Mouse (Mus musculus): ENCODE measurements around the gene Runx2. TPM values are rescaled to one million over a fixed set of nuclear protein-coding genes. Genes with fewer than 3 reads are reported as not detected.

Gene Runx2
- total RNA-seq, 2 experiments from 2014 or later = 7.1 to 8.9 TPM

- intact Hi-C loops (cut with DNase I) = loop anchor here (5.0 kb wide), 1 partner anchor 88 kb away; no protein-coding TSS in a partner anchor
Measured at GRCm38 (mm10) chr17:44609897-44610641, 204.5 kb downstream of the Runx2 start.

GRCm38 (mm10) chr17:44609356-44609755 is 205.2 kb downstream of the Runx2 start:
- intact Hi-C loops (cut with DNase I) = no loop called here
- DNase-seq (ENCODE audit: low spot score in 2 of 2) = no peak

More at GRCm38 (mm10) chr17:44609897-44610641, 204.5 kb downstream of the Runx2 start:
- no peak for DNase-seq (ENCODE audit: low spot score in 2 of 2)

GRCm38 (mm10) chr17:44608907-44609306 is 205.7 kb downstream of the Runx2 start:
- intact Hi-C loops (cut with DNase I) = no loop called here
- DNase-seq (ENCODE audit: low spot score in 2 of 2) = no peak

- no peak for DNase-seq (ENCODE audit: low spot score in 2 of 2)
- intact Hi-C loops (cut with DNase I) = no loop called here
Measured at GRCm38 (mm10) chr17:44607383-44607782, 207.2 kb downstream of the Runx2 start.

- no peak for DNase-seq (ENCODE audit: low spot score in 2 of 2)
- intact Hi-C loops (cut with DNase I) = no loop called here
Measured at GRCm38 (mm10) chr17:44606245-44606644, 208.4 kb downstream of the Runx2 start.

- DNase-seq (ENCODE audit: low spot score in 2 of 2) = no peak
- intact Hi-C loops (cut with DNase I) = no loop called here
Measured at GRCm38 (mm10) chr17:44605749-44606148, 208.8 kb downstream of the Runx2 start.

- no peak for DNase-seq (ENCODE audit: low spot score in 2 of 2)
Measured at GRCm38 (mm10) chr17:44603170-44603569, 211.4 kb downstream of the Runx2 start.

GRCm38 (mm10) chr17:44601317-44602021 is 213.1 kb downstream of the Runx2 start:
- DNase-seq (ENCODE audit: low spot score in 2 of 2) = no peak

More at GRCm38 (mm10) chr17:44603170-44603569, 211.4 kb downstream of the Runx2 start:
- intact Hi-C loops (cut with DNase I) = no loop called here

GRCm38 (mm10) chr17:44599856-44600255 is 214.7 kb downstream of the Runx2 start:
- intact Hi-C loops (cut with DNase I) = no loop called here
- no peak for DNase-seq (ENCODE audit: low spot score in 2 of 2)

More at GRCm38 (mm10) chr17:44601317-44602021, 213.1 kb downstream of the Runx2 start:
- intact Hi-C loops (cut with DNase I) = no loop called here

GRCm38 (mm10) chr17:44599132-44599531 is 215.5 kb downstream of the Runx2 start:
- intact Hi-C loops (cut with DNase I) = no loop called here
- no peak for DNase-seq (ENCODE audit: low spot score in 2 of 2)

- intact Hi-C loops (cut with DNase I) = no loop called here
- no peak for DNase-seq (ENCODE audit: low spot score in 2 of 2)
Measured at GRCm38 (mm10) chr17:44597918-44598504, 216.6 kb downstream of the Runx2 start.

- intact Hi-C loops (cut with DNase I) = no loop called here
- DNase-seq (ENCODE audit: low spot score in 2 of 2) = no peak
Measured at GRCm38 (mm10) chr17:44592737-44593090, 221.9 kb downstream of the Runx2 start.

- no peak for DNase-seq (ENCODE audit: low spot score in 2 of 2)
- intact Hi-C loops (cut with DNase I) = no loop called here
Measured at GRCm38 (mm10) chr17:44592067-44592736, 222.4 kb downstream of the Runx2 start.

- intact Hi-C loops (cut with DNase I) = no loop called here
- no peak for DNase-seq (ENCODE audit: low spot score in 2 of 2)
Measured at GRCm38 (mm10) chr17:44588470-44588869, 226.1 kb downstream of the Runx2 start.

- DNase-seq (ENCODE audit: low spot score in 2 of 2) = no peak
- intact Hi-C loops (cut with DNase I) = no loop called here
Measured at GRCm38 (mm10) chr17:44588020-44588419, 226.6 kb downstream of the Runx2 start.

GRCm38 (mm10) chr17:44586196-44586595 is 228.4 kb downstream of the Runx2 start:
- no peak for DNase-seq (ENCODE audit: low spot score in 2 of 2)
- intact Hi-C loops (cut with DNase I) = no loop called here

- no peak for DNase-seq (ENCODE audit: low spot score in 2 of 2)
- intact Hi-C loops (cut with DNase I) = no loop called here
Measured at GRCm38 (mm10) chr17:44584781-44585180, 229.8 kb downstream of the Runx2 start.

- DNase-seq (ENCODE audit: low spot score in 2 of 2) = no peak
- intact Hi-C loops (cut with DNase I) = no loop called here
Measured at GRCm38 (mm10) chr17:44577791-44578190, 236.8 kb downstream of the Runx2 start.

GRCm38 (mm10) chr17:44570899-44571298 is 243.7 kb downstream of the Runx2 start:
- DNase-seq (ENCODE audit: low spot score in 2 of 2) = no peak
- intact Hi-C loops (cut with DNase I) = no loop called here

- intact Hi-C loops (cut with DNase I) = no loop called here
- DNase-seq (ENCODE audit: low spot score in 2 of 2) = no peak
Measured at GRCm38 (mm10) chr17:44569020-44569621, 245.5 kb downstream of the Runx2 start.
